Mouse (Mus musculus): Measurements from ENCODE around the gene Traf3ip1. TPM values are rescaled to one million over a fixed set of nuclear protein-coding genes. Genes with fewer than 3 reads are reported as not detected.
A peak's percentile ranks its signal among the peaks of the same experiment; 100 is the strongest.
"Not testable (repeated sequence)": the region's sequence is repeated elsewhere in the genome, so short reads cannot be mapped to it uniquely, and the experiment has no call there.

Traf3ip1 gene
- polyA plus RNA-seq, 1 experiment = 6.8 TPM

GRCm38 (mm10) chr1:91459059-91459809 lies 35.2 kb upstream of the Traf3ip1 start, which contains the start of gene Per2:
TSS of gene Per2 (minus strand) at chr1:91459324.
- Histone ChIP-seq H3K27ac (ENCODE audit: control insufficient read depth, insufficient read depth, low read depth, low read length, poor library complexity) (peak within 1 kb of the TSS; percentile 84), H3K4me3 (replicated peaks; ENCODE audit: control insufficient read depth, low read depth, low read length) (peak within 1 kb of the TSS; percentile 71), H3K4me1 (ENCODE audit: control insufficient read depth, insufficient read depth, low read length) (peaks cover 2% of the 10 kb centered on the region; the same call in 1 of the 2 replicates)
- WGBS = under 1% methylated on average over 91 of the region's 91 CpGs
- TF ChIP-seq CTCF (IDR thresholded peaks at IDR 0.05; ENCODE audit: control insufficient read depth, insufficient read depth, low read length) (peak; percentile 8; the same call in 1 of the 2 replicates), POLR2A (IDR thresholded peaks at IDR 0.05; ENCODE audit: borderline replicate concordance, control insufficient read depth, low read depth, low read length) (peak; percentile 43; the same call in 1 of the 2 replicates)

GRCm38 (mm10) chr1:91460069-91460468 lies 34.4 kb upstream of the Traf3ip1 start:
- peaks cover 2% of the 10 kb centered on the region; the same call in 1 of the 2 replicates for H3K4me1 ChIP-seq (ENCODE audit: control insufficient read depth, insufficient read depth, low read length)
- H3K27ac ChIP-seq (ENCODE audit: control insufficient read depth, insufficient read depth, low read depth, low read length, poor library complexity) = no peak overlapping the region
- WGBS = 29% methylated on average over 7 of the region's 7 CpGs

GRCm38 (mm10) chr1:91460564-91460963 lies 33.9 kb upstream of the Traf3ip1 start:
- no peak overlapping the region for H3K27ac ChIP-seq (ENCODE audit: control insufficient read depth, insufficient read depth, low read depth, low read length, poor library complexity)
- no peak overlapping the region for H3K4me3 ChIP-seq (replicated peaks; ENCODE audit: control insufficient read depth, low read depth, low read length)
- TF ChIP-seq CTCF (IDR thresholded peaks at IDR 0.05; ENCODE audit: control insufficient read depth, insufficient read depth, low read length) = no peak
- TF ChIP-seq POLR2A (IDR thresholded peaks at IDR 0.05; ENCODE audit: borderline replicate concordance, control insufficient read depth, low read depth, low read length) = no peak
- peaks cover 2% of the 10 kb centered on the region; the same call in 1 of the 2 replicates for H3K4me1 ChIP-seq (ENCODE audit: control insufficient read depth, insufficient read depth, low read length)
- WGBS = 65% methylated on average over 4 of the region's 4 CpGs

More at GRCm38 (mm10) chr1:91460069-91460468, 34.4 kb upstream of the Traf3ip1 start:
- no peak overlapping the region for H3K4me3 ChIP-seq (replicated peaks; ENCODE audit: control insufficient read depth, low read depth, low read length)
- TF ChIP-seq POLR2A (IDR thresholded peaks at IDR 0.05; ENCODE audit: borderline replicate concordance, control insufficient read depth, low read depth, low read length) (no peak), CTCF (IDR thresholded peaks at IDR 0.05; ENCODE audit: control insufficient read depth, insufficient read depth, low read length) (no peak)

GRCm38 (mm10) chr1:91463336-91463995 lies 31.0 kb upstream of the Traf3ip1 start:
- 83% methylated on average over 13 of the region's 13 CpGs for WGBS
- H3K4me1 ChIP-seq (ENCODE audit: control insufficient read depth, insufficient read depth, low read length) = no peaks in the 10 kb centered on the region; the same call in 1 of the 2 replicates
- no peak for TF ChIP-seq CTCF (IDR thresholded peaks at IDR 0.05; ENCODE audit: control insufficient read depth, insufficient read depth, low read length)
- no peak for TF ChIP-seq POLR2A (IDR thresholded peaks at IDR 0.05; ENCODE audit: borderline replicate concordance, control insufficient read depth, low read depth, low read length)
- H3K4me3 ChIP-seq (replicated peaks; ENCODE audit: control insufficient read depth, low read depth, low read length) = no peak overlapping the region
- no peak overlapping the region for H3K27ac ChIP-seq (ENCODE audit: control insufficient read depth, insufficient read depth, low read depth, low read length, poor library complexity)

- WGBS = 64% methylated on average over 5 of the region's 5 CpGs
- no peak overlapping the region for H3K27ac ChIP-seq (ENCODE audit: control insufficient read depth, insufficient read depth, low read depth, low read length, poor library complexity)
Measured at GRCm38 (mm10) chr1:91464436-91464835, 30.0 kb upstream of the Traf3ip1 start.

GRCm38 (mm10) chr1:91465244-91465643 lies 29.2 kb upstream of the Traf3ip1 start:
- no peak overlapping the region for H3K4me3 ChIP-seq (replicated peaks; ENCODE audit: control insufficient read depth, low read depth, low read length)
- TF ChIP-seq POLR2A (IDR thresholded peaks at IDR 0.05; ENCODE audit: borderline replicate concordance, control insufficient read depth, low read depth, low read length) = no peak
- TF ChIP-seq CTCF (IDR thresholded peaks at IDR 0.05; ENCODE audit: control insufficient read depth, insufficient read depth, low read length) = no peak
- WGBS = 9% methylated on average over 1 of the region's 1 CpGs
- H3K4me1 ChIP-seq (ENCODE audit: control insufficient read depth, insufficient read depth, low read length) = no peaks in the 10 kb centered on the region
- H3K27ac ChIP-seq (ENCODE audit: control insufficient read depth, insufficient read depth, low read depth, low read length, poor library complexity) = no peak overlapping the region

More at GRCm38 (mm10) chr1:91464436-91464835, 30.0 kb upstream of the Traf3ip1 start:
- TF ChIP-seq CTCF (IDR thresholded peaks at IDR 0.05; ENCODE audit: control insufficient read depth, insufficient read depth, low read length) (no peak), POLR2A (IDR thresholded peaks at IDR 0.05; ENCODE audit: borderline replicate concordance, control insufficient read depth, low read depth, low read length) (no peak)
- Histone ChIP-seq H3K4me1 (ENCODE audit: control insufficient read depth, insufficient read depth, low read length) (no peaks in the 10 kb centered on the region; the same call in 1 of the 2 replicates), H3K4me3 (replicated peaks; ENCODE audit: control insufficient read depth, low read depth, low read length) (no peak overlapping the region)

- H3K27ac ChIP-seq (ENCODE audit: control insufficient read depth, insufficient read depth, low read depth, low read length, poor library complexity) = no peak overlapping the region
- TF ChIP-seq CTCF (IDR thresholded peaks at IDR 0.05; ENCODE audit: control insufficient read depth, insufficient read depth, low read length) (no peak), POLR2A (IDR thresholded peaks at IDR 0.05; ENCODE audit: borderline replicate concordance, control insufficient read depth, low read depth, low read length) (no peak)
- WGBS = 79% methylated on average over 6 of the region's 6 CpGs
- H3K4me3 ChIP-seq (replicated peaks; ENCODE audit: control insufficient read depth, low read depth, low read length) = no peak overlapping the region
- no peaks in the 10 kb centered on the region for H3K4me1 ChIP-seq (ENCODE audit: control insufficient read depth, insufficient read depth, low read length)
Measured at GRCm38 (mm10) chr1:91466186-91466585, 28.3 kb upstream of the Traf3ip1 start.

GRCm38 (mm10) chr1:91469888-91470419 lies 24.5 kb upstream of the Traf3ip1 start:
- WGBS = 79% methylated on average over 4 of the region's 4 CpGs
- H3K4me1 ChIP-seq (ENCODE audit: control insufficient read depth, insufficient read depth, low read length) = no peaks in the 10 kb centered on the region
- TF ChIP-seq CTCF (IDR thresholded peaks at IDR 0.05; ENCODE audit: control insufficient read depth, insufficient read depth, low read length) = no peak
- no peak for TF ChIP-seq POLR2A (IDR thresholded peaks at IDR 0.05; ENCODE audit: borderline replicate concordance, control insufficient read depth, low read depth, low read length)

GRCm38 (mm10) chr1:91478145-91478544 lies 16.3 kb upstream of the Traf3ip1 start:
- not testable (repeated sequence) for H3K27ac ChIP-seq (ENCODE audit: control insufficient read depth, insufficient read depth, low read depth, low read length, poor library complexity); H3K4me3 ChIP-seq (replicated peaks; ENCODE audit: control insufficient read depth, low read depth, low read length); H3K4me1 ChIP-seq (ENCODE audit: control insufficient read depth, insufficient read depth, low read length)
- 94% methylated on average over 13 of the region's 13 CpGs for WGBS

More at GRCm38 (mm10) chr1:91469888-91470419, 24.5 kb upstream of the Traf3ip1 start:
- no peak overlapping the region for H3K27ac ChIP-seq (ENCODE audit: control insufficient read depth, insufficient read depth, low read depth, low read length, poor library complexity)
- H3K4me3 ChIP-seq (replicated peaks; ENCODE audit: control insufficient read depth, low read depth, low read length) = no peak overlapping the region
